Mouse (Mus musculus): ENCODE results near the gene Dcaf17. TPM values are rescaled to one million over a fixed set of nuclear protein-coding genes. Genes with fewer than 3 reads are reported as not detected.

Dcaf17 gene
- polyA plus RNA-seq, 1 experiment from 2014 or later = 30.2 TPM

- Histone ChIP-seq H3K4me1 (replicated peaks) (no peaks in the 10 kb centered on the region), H3K4me3 (no peak overlapping the region), H3K4me2 (no peak overlapping the region), H3K27ac (replicated peaks) (no peak overlapping the region), H3K9me3 (no peaks in the 10 kb centered on the region), H3K9ac (no peak overlapping the region), H3K36me3 (no peaks in the 10 kb centered on the region), H3K27me3 (no peaks in the 10 kb centered on the region)
- no peak for ATAC-seq (ENCODE audit: low FRiP score, low read depth)
- WGBS = 96% methylated on average over 4 of the region's 4 CpGs
Measured at GRCm38 (mm10) chr2:71071601-71072000, 16.5 kb downstream of the Dcaf17 start.

GRCm38 (mm10) chr2:71073330-71073729 is 18.2 kb downstream of the Dcaf17 start:
- H3K4me3 ChIP-seq = no peak overlapping the region
- no peaks in the 10 kb centered on the region for H3K36me3 ChIP-seq
- WGBS = 95% methylated on average over 3 of the region's 3 CpGs
- no peak overlapping the region for H3K9ac ChIP-seq
- no peaks in the 10 kb centered on the region for H3K27me3 ChIP-seq
- no peak for ATAC-seq (ENCODE audit: low FRiP score, low read depth)
- H3K4me2 ChIP-seq = no peak overlapping the region
- no peaks in the 10 kb centered on the region for H3K9me3 ChIP-seq
- H3K27ac ChIP-seq (replicated peaks) = no peak overlapping the region
- H3K4me1 ChIP-seq (replicated peaks) = no peaks in the 10 kb centered on the region

GRCm38 (mm10) chr2:71073828-71074227 is 18.7 kb downstream of the Dcaf17 start:
- Histone ChIP-seq H3K4me1 (replicated peaks) (no peaks in the 10 kb centered on the region), H3K9me3 (no peaks in the 10 kb centered on the region), H3K9ac (no peak overlapping the region), H3K4me2 (no peak overlapping the region), H3K27ac (replicated peaks) (no peak overlapping the region), H3K27me3 (no peaks in the 10 kb centered on the region), H3K4me3 (no peak overlapping the region), H3K36me3 (no peaks in the 10 kb centered on the region)
- ATAC-seq (ENCODE audit: low FRiP score, low read depth) = no peak
- WGBS = 98% methylated on average over 3 of the region's 3 CpGs

GRCm38 (mm10) chr2:71082416-71082815 is 27.3 kb downstream of the Dcaf17 start:
- Histone ChIP-seq H3K4me1 (replicated peaks) (no peaks in the 10 kb centered on the region), H3K9ac (no peak overlapping the region), H3K27ac (replicated peaks) (no peak overlapping the region), H3K4me3 (no peak overlapping the region), H3K9me3 (no peaks in the 10 kb centered on the region), H3K27me3 (no peaks in the 10 kb centered on the region), H3K4me2 (no peak overlapping the region), H3K36me3 (peaks cover 27% of the 10 kb centered on the region)
- no peak for ATAC-seq (ENCODE audit: low FRiP score, low read depth)
- WGBS = 86% methylated on average over 7 of the region's 7 CpGs

- no peak for ATAC-seq (ENCODE audit: low FRiP score, low read depth)
- WGBS = 94% methylated on average over 6 of the region's 6 CpGs
- H3K9me3 ChIP-seq = no peaks in the 10 kb centered on the region
- no peak overlapping the region for H3K4me3 ChIP-seq
- no peaks in the 10 kb centered on the region for H3K4me1 ChIP-seq (replicated peaks)
- H3K4me2 ChIP-seq = no peak overlapping the region
- H3K27ac ChIP-seq (replicated peaks) = no peak overlapping the region
- no peak overlapping the region for H3K9ac ChIP-seq
- no peaks in the 10 kb centered on the region for H3K27me3 ChIP-seq
- H3K36me3 ChIP-seq = peaks cover 33% of the 10 kb centered on the region
Measured at GRCm38 (mm10) chr2:71083454-71084193, 28.5 kb downstream of the Dcaf17 start.

- H3K4me2 ChIP-seq = no peak overlapping the region
- H3K9me3 ChIP-seq = no peaks in the 10 kb centered on the region
- 82% methylated on average over 3 of the region's 3 CpGs for WGBS
- H3K27me3 ChIP-seq = no peaks in the 10 kb centered on the region
- no peak overlapping the region for H3K4me3 ChIP-seq
- no peak overlapping the region for H3K9ac ChIP-seq
- peaks cover 28% of the 10 kb centered on the region for H3K36me3 ChIP-seq
- no peaks in the 10 kb centered on the region for H3K4me1 ChIP-seq (replicated peaks)
- no peak overlapping the region for H3K27ac ChIP-seq (replicated peaks)
- ATAC-seq (ENCODE audit: low FRiP score, low read depth) = no peak
Measured at GRCm38 (mm10) chr2:71089766-71090165, 34.6 kb downstream of the Dcaf17 start.

GRCm38 (mm10) chr2:71090660-71091445 is 35.7 kb downstream of the Dcaf17 start:
- no peak for ATAC-seq (ENCODE audit: low FRiP score, low read depth)
- Histone ChIP-seq H3K4me1 (replicated peaks) (no peaks in the 10 kb centered on the region), H3K9ac (no peak overlapping the region), H3K4me2 (no peak overlapping the region), H3K9me3 (no peaks in the 10 kb centered on the region), H3K27me3 (no peaks in the 10 kb centered on the region), H3K4me3 (no peak overlapping the region), H3K36me3 (peaks cover 29% of the 10 kb centered on the region), H3K27ac (replicated peaks) (no peak overlapping the region)
- WGBS = 85% methylated on average over 4 of the region's 4 CpGs

- Histone ChIP-seq H3K27me3 (no peaks in the 10 kb centered on the region), H3K9me3 (no peaks in the 10 kb centered on the region), H3K36me3 (peaks cover 15% of the 10 kb centered on the region; the same call in 1 of the 2 replicates), H3K9ac (no peak overlapping the region), H3K27ac (replicated peaks) (no peak overlapping the region), H3K4me3 (no peak overlapping the region), H3K4me1 (replicated peaks) (no peaks in the 10 kb centered on the region), H3K4me2 (no peak overlapping the region)
- ATAC-seq (ENCODE audit: low FRiP score, low read depth) = no peak
- WGBS = 85% methylated on average over 7 of the region's 7 CpGs
Measured at GRCm38 (mm10) chr2:71096170-71096569, 41.0 kb downstream of the Dcaf17 start.

- H3K36me3 ChIP-seq = peaks cover 5% of the 10 kb centered on the region; the same call in 1 of the 2 replicates
- no peak overlapping the region for H3K4me3 ChIP-seq
- H3K9me3 ChIP-seq = no peaks in the 10 kb centered on the region
- no peak for ATAC-seq (ENCODE audit: low FRiP score, low read depth)
- no peaks in the 10 kb centered on the region for H3K27me3 ChIP-seq
- H3K4me1 ChIP-seq (replicated peaks) = no peaks in the 10 kb centered on the region
- 80% methylated on average over 10 of the region's 10 CpGs for whole genome bisulfite sequencing
- no peak overlapping the region for H3K27ac ChIP-seq (replicated peaks)
- no peak overlapping the region for H3K9ac ChIP-seq
- no peak overlapping the region for H3K4me2 ChIP-seq
Measured at GRCm38 (mm10) chr2:71102621-71103291, 47.6 kb downstream of the Dcaf17 start.

GRCm38 (mm10) chr2:71103292-71103680 is 48.2 kb downstream of the Dcaf17 start:
- H3K36me3 ChIP-seq = peaks cover 5% of the 10 kb centered on the region; the same call in 1 of the 2 replicates
- no peak overlapping the region for H3K27ac ChIP-seq (replicated peaks)
- no peaks in the 10 kb centered on the region for H3K4me1 ChIP-seq (replicated peaks)
- ATAC-seq (ENCODE audit: low FRiP score, low read depth) = no peak
- no peaks in the 10 kb centered on the region for H3K27me3 ChIP-seq
- no peak overlapping the region for H3K4me2 ChIP-seq
- H3K4me3 ChIP-seq = no peak overlapping the region
- WGBS = 89% methylated on average over 4 of the region's 4 CpGs
- no peaks in the 10 kb centered on the region for H3K9me3 ChIP-seq
- H3K9ac ChIP-seq = no peak overlapping the region

- no peaks in the 10 kb centered on the region for H3K27me3 ChIP-seq
- no peak overlapping the region for H3K9ac ChIP-seq
- WGBS = 63% methylated on average over 3 of the region's 3 CpGs
- peaks cover 5% of the 10 kb centered on the region; the same call in 1 of the 2 replicates for H3K36me3 ChIP-seq
- H3K4me2 ChIP-seq = no peak overlapping the region
- ATAC-seq (ENCODE audit: low FRiP score, low read depth) = no peak
- H3K9me3 ChIP-seq = no peaks in the 10 kb centered on the region
- H3K27ac ChIP-seq (replicated peaks) = no peak overlapping the region
- no peaks in the 10 kb centered on the region for H3K4me1 ChIP-seq (replicated peaks)
- no peak overlapping the region for H3K4me3 ChIP-seq
Measured at GRCm38 (mm10) chr2:71104696-71105095, 49.6 kb downstream of the Dcaf17 start.

All from hindbrain, embryonic 15.5 days (tissue).